Mouse (Mus musculus) CH12.LX (cell line): Measurements from ENCODE around the gene Rbp1. TPM values are rescaled to one million over a fixed set of nuclear protein-coding genes. Genes with fewer than 3 reads are reported as not detected.

Source experiments
- DNase-seq: peaks from one replicate; pipeline ENCODE4 v3.0.0-alpha.2; 2013; ENCODE audit errors: extremely low read depth
- H3K27ac ChIP-seq: 2 replicates; pipeline ENCODE4 v1.5.1; 2012; ENCODE audit warnings: low read depth, mild to moderate bottlenecking, control low read depth, moderate library complexity; ENCODE audit not compliant: insufficient read depth
- H3K27me3 ChIP-seq: replicated peaks from 2 replicates; pipeline ENCODE3; 2012; ENCODE audit warnings: inconsistent platforms
- H3K36me3 ChIP-seq, 2 experiments: replicated peaks in 1 of 2; 2 replicates each; pipeline versions ENCODE3 to v1.6.1; 2012; ENCODE audit warnings: inconsistent platforms in 1 of 2, low read length in 1 of 2, mild to moderate bottlenecking in 1 of 2, mixed read lengths in 1 of 2, moderate library complexity in 1 of 2; ENCODE audit not compliant: control insufficient read depth in 1 of 2, insufficient read depth in 1 of 2
- H3K4me1 ChIP-seq, 2 experiments: 2 replicates each; pipeline ENCODE4 v1.6.1; 2012; ENCODE audit warnings: inconsistent platforms in 1 of 2, moderate library complexity in 1 of 2; ENCODE audit not compliant: insufficient read depth in 2 of 2, control insufficient read depth in 1 of 2
- H3K4me2 ChIP-seq: 2 replicates; pipeline ENCODE4 v1.6.1; 2012; ENCODE audit warnings: low read depth, mild to moderate bottlenecking, control low read depth; ENCODE audit not compliant: poor library complexity, insufficient read depth, severe bottlenecking
- H3K4me3 ChIP-seq, 3 experiments: fragments of 150-350 bp in 1 of 3; sonication (generic) in 1 of 3; replicated peaks in 1 of 3; 2 replicates each; pipeline versions ENCODE3 to v1.5.1; 2011 to 2012; ENCODE audit warnings: low read depth in 2 of 3, low read length in 2 of 3, mild to moderate bottlenecking in 2 of 3, moderate library complexity in 2 of 3, control low read depth in 1 of 3, improper control_type of control experiment in 1 of 3, inconsistent platforms in 1 of 3, mixed read lengths in 1 of 3; ENCODE audit not compliant: poor library complexity in 1 of 3
- H3K79me2 ChIP-seq: replicated peaks from 2 replicates; pipeline ENCODE4 v1.6.1; 2012; ENCODE audit warnings: mild to moderate bottlenecking, moderate library complexity; ENCODE audit not compliant: control insufficient read depth, poor library complexity, insufficient read depth, severe bottlenecking; ENCODE audit errors: extremely low read depth
- H3K9ac ChIP-seq: 2 replicates; pipeline ENCODE4 v1.6.1; 2012; ENCODE audit warnings: low read depth, mild to moderate bottlenecking, control low read depth, moderate library complexity; ENCODE audit not compliant: insufficient read depth
- H3K9me3 ChIP-seq: replicated peaks from 2 replicates; pipeline ENCODE3; 2012; ENCODE audit warnings: low read length, inconsistent platforms, mixed read lengths
- CHD2 ChIP-seq: IDR thresholded peaks from 2 replicates; pipeline ENCODE4 v1.6.1; 2011; ENCODE audit warnings: low read length, improper control_type of control experiment
- CTCF ChIP-seq, 2 experiments: IDR thresholded peaks in 1 of 2; conservative IDR thresholded peaks in 1 of 2; 2 replicates each; pipeline ENCODE4 v1.5.1; 2011 to 2012; ENCODE audit warnings: low read depth in 2 of 2, low read length in 2 of 2, improper control_type of control experiment in 1 of 2, inconsistent platforms in 1 of 2, mild to moderate bottlenecking in 1 of 2, moderate library complexity in 1 of 2
- EP300 ChIP-seq: IDR thresholded peaks from 2 replicates; pipeline ENCODE4 v1.6.1; 2011; ENCODE audit warnings: low read length, improper control_type of control experiment
- JUN ChIP-seq: IDR thresholded peaks from 2 replicates; pipeline ENCODE4 v1.6.1; 2011; ENCODE audit warnings: low read depth, mild to moderate bottlenecking, low read length, improper control_type of control experiment, moderate library complexity; ENCODE audit not compliant: insufficient read depth
- KAT2A ChIP-seq: IDR thresholded peaks from 2 replicates; pipeline ENCODE4 v1.6.1; 2012; ENCODE audit warnings: low read length, improper control_type of control experiment, inconsistent platforms; ENCODE audit not compliant: insufficient replicate concordance
- MYC ChIP-seq: IDR thresholded peaks from 2 replicates; pipeline ENCODE4 v1.6.1; 2011; ENCODE audit warnings: low read depth, mild to moderate bottlenecking, improper control_type of control experiment, low read length
- SMC3 ChIP-seq: IDR thresholded peaks from 2 replicates; pipeline ENCODE4 v1.6.1; 2011; ENCODE audit warnings: low read depth, low read length, improper control_type of control experiment
- USF2 ChIP-seq: conservative IDR thresholded peaks from 2 replicates; pipeline ENCODE4 v1.6.1; 2011; ENCODE audit warnings: low read depth, low read length, improper control_type of control experiment
- ZKSCAN1 ChIP-seq: IDR thresholded peaks from 2 replicates; pipeline ENCODE4 v1.6.1; 2012; ENCODE audit warnings: low read depth, inconsistent platforms, low read length, improper control_type of control experiment, borderline replicate concordance
- ZMIZ1 ChIP-seq: IDR thresholded peaks from 2 replicates; pipeline ENCODE4 v1.6.1; 2012; ENCODE audit warnings: low read depth, mild to moderate bottlenecking, inconsistent platforms, low read length, improper control_type of control experiment
- dilution Hi-C: fragments of 300-500 bp; cut with MboI; formaldehyde crosslinking; loops from 2 replicates; pipeline ENCODE4 v1.14.3; 2020; ENCODE audit warnings: low sequenced_read_pairs; ENCODE audit not compliant: extremely low pct_unique_long_range_greater_than_20kb, extremely low pct_ligation_motif_present
- in situ Hi-C: fragments of 300-500 bp; cut with MboI; formaldehyde crosslinking; loops from 3 replicates; pipeline ENCODE4 v1.14.3; 2019; ENCODE audit warnings: low sequenced_read_pairs, low pct_ligation_motif_present, low pct_unique_long_range_greater_than_20kb, mixed read lengths
- polyA plus RNA-seq: library from polyadenylated mRNA; unstranded; fragments of >175 nt; gene quantifications from 2 replicates; pipeline ENCODE4 v1.2.1, GENCODE M21; 2012; ENCODE audit warnings: low read depth; ENCODE audit not compliant: insufficient read length
- total RNA-seq, 2 experiments: library from RNA; depleted of rRNA; stranded (reverse); fragments of 300-350 nt in 1 of 2; fragments of >200 nt in 1 of 2; gene quantifications; 2 replicates each; pipeline ENCODE4 v1.2.3; 2012 to 2014

Rbp1 gene
- total and polyA plus RNA-seq, 3 experiments = 0.04 TPM; not detected in 2

- Histone ChIP-seq H3K4me2 (no peak overlapping the region), H3K4me1 (peaks cover 2 to 67% of the 10 kb centered on the region in 2 experiments; a peak in 3 of 4 replicates), H3K4me3 (no peak overlapping the region), H3K27me3 (peaks cover 2% of the 10 kb centered on the region), H3K79me2 (no peaks in the 10 kb centered on the region), H3K9me3 (no peaks in the 10 kb centered on the region), H3K36me3 (no peaks in the 10 kb centered on the region), H3K9ac (no peak overlapping the region), H3K27ac (no peak overlapping the region)
- dilution Hi-C loops = no loop called here
- TF ChIP-seq EP300 = no peak
- no peak for TF ChIP-seq CHD2
- TF ChIP-seq USF2 = no peak
- TF ChIP-seq MYC = no peak
- no peak for TF ChIP-seq CTCF (conservative IDR thresholded peaks at IDR 0.05 in 1 of 2, IDR thresholded peaks at IDR 0.05 in 1 of 2; ENCODE audit: low read depth in 2 of 2, low read length in 2 of 2)
- no peak for TF ChIP-seq KAT2A
- no peak for TF ChIP-seq JUN
- no peak for TF ChIP-seq ZMIZ1
- TF ChIP-seq ZKSCAN1 = no peak
- no peak for TF ChIP-seq SMC3
- in situ Hi-C loops = no loop called here
- no peak for DNase-seq
Measured at GRCm38 (mm10) chr9:98492821-98493220, 70.1 kb downstream of the Rbp1 start.

Other genes with a start within 250 kb of the Rbp1 start
- 7.4 and 8.1 TPM in 2 replicates for gene Nmnat3, start 135.5 kb upstream of the Rbp1 start, total RNA-seq (2012; rRNA removed)
- 9.1 and 9.2 TPM in 2 replicates for gene Nmnat3, start 135.5 kb upstream of the Rbp1 start, total RNA-seq (2014; rRNA removed)
- gene Nmnat3, start 135.5 kb upstream of the Rbp1 start, polyA plus RNA-seq = 9.3 and 10.8 TPM in 2 replicates
- 1.8 and 2.3 TPM in 2 replicates for gene Rbp2, start 63.2 kb downstream of the Rbp1 start, total RNA-seq (2012; rRNA removed)
- gene Rbp2, start 63.2 kb downstream of the Rbp1 start, total RNA-seq (2014; rRNA removed) = 1.1 and 1.9 TPM in 2 replicates
- gene Rbp2, start 63.2 kb downstream of the Rbp1 start, polyA plus RNA-seq = 1.7 TPM in 2 replicates
- gene Copb2, start 140.8 kb downstream of the Rbp1 start, total RNA-seq (2012; rRNA removed) = 92.8 and 114 TPM in 2 replicates
- 101 and 106 TPM in 2 replicates for gene Copb2, start 140.8 kb downstream of the Rbp1 start, total RNA-seq (2014; rRNA removed)
- gene Copb2, start 140.8 kb downstream of the Rbp1 start, polyA plus RNA-seq = 122 and 130 TPM in 2 replicates
- 65.0 and 74.2 TPM in 2 replicates for gene Mrps22, start 178.7 kb downstream of the Rbp1 start, total RNA-seq (2012; rRNA removed)
- 112 and 128 TPM in 2 replicates for gene Mrps22, start 178.7 kb downstream of the Rbp1 start, total RNA-seq (2014; rRNA removed)
- 63.0 and 72.3 TPM in 2 replicates for gene Mrps22, start 178.7 kb downstream of the Rbp1 start, polyA plus RNA-seq